8 mouse cellular contexts compared by ENCODE assay signal in genomic region chr4:139209130-139209840, GRCm38 (mm10). TPM values are rescaled to one million over a fixed set of nuclear protein-coding genes. Genes with fewer than 3 reads are reported as not detected.
DNase-seq lines count a peak whose midpoint lies in the region; ATAC-seq and TF ChIP-seq lines count a peak whose summit lies in the region.

No protein-coding gene starts in this region.

- H3K4me1 ChIP-seq in kidney, adult 2 months (ENCODE audit: control insufficient read depth, insufficient read depth, low read length), result peaks cover 42% of the 10 kb centered on the region
- peaks cover 3 to 18% of the 10 kb centered on the region in 2 experiments; a peak in 3 of 4 replicates for H3K4me1 ChIP-seq in MEL (ENCODE audit: control insufficient read depth in 1 of 2, insufficient read depth in 2 of 2, low read length in 2 of 2)
- peaks cover 94% of the 10 kb centered on the region for H3K4me1 ChIP-seq in heart, embryonic 13.5 days
- H3K4me1 ChIP-seq in thymus, adult 2 months (replicated peaks; ENCODE audit: control insufficient read depth, insufficient read depth, low read length), result peaks cover 29% of the 10 kb centered on the region

- no peak overlapping the region for H3K9ac ChIP-seq in MEL (ENCODE audit: control insufficient read depth, low read depth, low read length, poor library complexity, severe bottlenecking)
- H3K9ac ChIP-seq in heart, embryonic 13.5 days, result peak overlapping the region; percentile 70; the same call in 1 of the 2 replicates

- DNase-seq in kidney, adult 2 months, result peak; percentile 44
- DNase-seq in kidney, postnatal 10 days, result no peak
- DNase-seq in MEL (ENCODE audit: low read depth, low spot score), result peak; percentile 57
- DNase-seq in lung, postnatal 36 days, result peak; percentile 65
- no peak for DNase-seq in thymus, adult 2 months
- no peak for DNase-seq in thymus, postnatal 14 days
- DNase-seq in adrenal gland, postnatal 36 days, result no peak

- no peak for TF ChIP-seq POLR2A in kidney, adult 2 months (IDR thresholded peaks at IDR 0.05; ENCODE audit: low read depth, low read length)
- no peak for TF ChIP-seq POLR2A in MEL (IDR thresholded peaks at IDR 0.05; ENCODE audit: control insufficient read depth in 1 of 2, insufficient read depth in 1 of 2, low read depth in 1 of 2, low read length in 2 of 2, poor library complexity in 1 of 2)
- no peak for TF ChIP-seq POLR2A in thymus, adult 2 months (IDR thresholded peaks at IDR 0.05; ENCODE audit: control insufficient read depth, extremely low read depth, insufficient read depth, low read length, poor library complexity)

- H3K4me2 ChIP-seq in heart, embryonic 13.5 days, result peak overlapping the region; percentile 33; the same call in 1 of the 2 replicates

- TF ChIP-seq CTCF in kidney, adult 2 months (conservative IDR thresholded peaks at IDR 0.05; ENCODE audit: insufficient read depth, insufficient read length, low read depth, low read length), result no peak
- TF ChIP-seq CTCF in MEL (IDR thresholded peaks at IDR 0.05 in 2 of 3, conservative IDR thresholded peaks at IDR 0.05 in 1 of 3; ENCODE audit: control insufficient read depth in 1 of 3, insufficient read depth in 1 of 3, low read depth in 2 of 3, low read length in 3 of 3, poor library complexity in 1 of 3, severe bottlenecking in 1 of 3), result no peak
- TF ChIP-seq CTCF in thymus, adult 2 months (IDR thresholded peaks at IDR 0.05; ENCODE audit: borderline replicate concordance, control insufficient read depth, extremely low read depth, insufficient read depth, low read length, poor library complexity), result no peak

- TF ChIP-seq EP300 in MEL (IDR thresholded peaks at IDR 0.05; ENCODE audit: low read depth in 1 of 2, low read length in 2 of 2), result no peak

- WGBS in kidney, adult 2 months, result 58% methylated on average over 5 of the region's 5 CpGs
- WGBS in heart, embryonic 13.5 days, result 64% methylated on average over 5 of the region's 5 CpGs
- 74% methylated on average over 5 of the region's 5 CpGs for WGBS in thymus, adult 2 months

- ATAC-seq in heart, embryonic 13.5 days (ENCODE audit: extremely low read depth, insufficient number of reproducible peaks, low FRiP score, low TSS enrichment), result no peak

- peaks cover 54% of the 10 kb centered on the region for H3K79me2 ChIP-seq in MEL (ENCODE audit: control insufficient read depth, insufficient read depth, low read length, poor library complexity)

- H3K36me3 ChIP-seq in kidney, adult 2 months (ENCODE audit: control insufficient read depth, insufficient read depth, low read length), result no peaks in the 10 kb centered on the region
- peaks cover 4 to 11% of the 10 kb centered on the region in 2 experiments for H3K36me3 ChIP-seq in MEL (ENCODE audit: control insufficient read depth in 1 of 2, insufficient read depth in 2 of 2, low read length in 2 of 2)
- peaks cover 28% of the 10 kb centered on the region for H3K36me3 ChIP-seq in heart, embryonic 13.5 days
- H3K36me3 ChIP-seq in thymus, adult 2 months (ENCODE audit: control insufficient read depth, insufficient read depth, low read length), result no peaks in the 10 kb centered on the region

- TF ChIP-seq RAD21 in MEL (IDR thresholded peaks at IDR 0.05; ENCODE audit: low read depth, low read length), result no peak

- no peaks in the 10 kb centered on the region for H3K27me3 ChIP-seq in kidney, adult 2 months (replicated peaks; ENCODE audit: control insufficient read depth, insufficient read depth, low read length)
- no peaks in the 10 kb centered on the region for H3K27me3 ChIP-seq in MEL (ENCODE audit: control insufficient read depth in 1 of 2, insufficient read depth in 2 of 2, low read length in 2 of 2)
- H3K27me3 ChIP-seq in heart, embryonic 13.5 days (replicated peaks), result no peaks in the 10 kb centered on the region
- no peaks in the 10 kb centered on the region for H3K27me3 ChIP-seq in thymus, adult 2 months (ENCODE audit: control insufficient read depth, insufficient read depth, low read length)

- H3K27ac ChIP-seq in kidney, adult 2 months (ENCODE audit: insufficient read depth, low read depth, low read length), result peak overlapping the region; percentile 14
- no peak overlapping the region for H3K27ac ChIP-seq in MEL (ENCODE audit: control insufficient read depth, low read depth, low read length)
- H3K27ac ChIP-seq in heart, embryonic 13.5 days (replicated peaks), result peak overlapping the region; percentile 76
- no peak overlapping the region; the same call in 1 of the 2 replicates for H3K27ac ChIP-seq in thymus, adult 2 months (ENCODE audit: control insufficient read depth, insufficient read depth, low read length)

- H3K4me3 ChIP-seq in kidney, adult 2 months (ENCODE audit: insufficient read depth, low read depth, low read length), result no peak overlapping the region
- H3K4me3 ChIP-seq in MEL (ENCODE audit: control insufficient read depth in 1 of 2, insufficient read depth in 1 of 2, low read depth in 2 of 2, low read length in 2 of 2), result no peak overlapping the region
- no peak overlapping the region for H3K4me3 ChIP-seq in heart, embryonic 13.5 days
- H3K4me3 ChIP-seq in thymus, adult 2 months (ENCODE audit: control insufficient read depth, insufficient read depth, low read length), result no peak overlapping the region

- H3K9me3 ChIP-seq in MEL (replicated peaks; ENCODE audit: insufficient read depth, low read length), result no peaks in the 10 kb centered on the region
- H3K9me3 ChIP-seq in heart, embryonic 13.5 days, result no peaks in the 10 kb centered on the region

TF ChIP-seq in MEL, 35 proteins besides CTCF, POLR2A, EP300 and RAD21:
- TF ChIP-seq MXI1 (IDR thresholded peaks at IDR 0.05; ENCODE audit: low read depth, low read length) (0 out of 2 replicates have a peak, but pooled peaks have one; percentile 29), POLR2AphosphoS5 (IDR thresholded peaks at IDR 0.05; ENCODE audit: borderline replicate concordance, low read depth, low read length) (no peak)

RNA-seq across cellular contexts. Expression of gene Capzb, which starts 16.6 kb away (rescaled TPM):
- polyA plus RNA-seq in kidney, adult 2 months (2012; rRNA removed), result 102 and 134 TPM in 2 replicates
- 91.2 and 103 TPM in 2 replicates for total RNA-seq in MEL (2012; rRNA removed)
- polyA plus RNA-seq in MEL (2012; ENCODE audit: insufficient read depth in 1 of 2, insufficient read length in 2 of 2, low read depth in 1 of 2, low replicate concordance in 2 of 2, missing spikeins in 1 of 2), result 100 to 1,000 TPM in 1 of 2 experiments, not detected in 1; 354 TPM
- 376 and 386 TPM in 2 replicates for polyA plus RNA-seq in heart, embryonic 13.5 days (2015; fragmentation: Nextera tagmentation; extraction: Ambion mirVana)
- 167 and 213 TPM in 2 replicates for polyA plus RNA-seq in thymus, adult 2 months (2012; rRNA removed)
- 100 to 1,000 TPM; 379 to 391 TPM for total RNA-seq in adrenal gland, postnatal 36 days (2021)

Comparison
In these comparisons a context has a peak if more than half of its experiments do, and no peak if none do; other contexts are left out.
1. DNase-seq: peak in kidney, adult 2 months (single experiment), MEL (single experiment) and lung, postnatal 36 days (single experiment); none in kidney, postnatal 10 days (single experiment), thymus, adult 2 months (single experiment), thymus, postnatal 14 days (single experiment) and adrenal gland, postnatal 36 days (0 of 2).
2. H3K27ac ChIP-seq: peak in kidney, adult 2 months (single experiment) and heart, embryonic 13.5 days (single experiment); none in MEL (single experiment) and thymus, adult 2 months (single experiment).